Mouse (Mus musculus): ENCODE measurements around the gene Gm28434. TPM values are rescaled to one million over a fixed set of nuclear protein-coding genes. Genes with fewer than 3 reads are reported as not detected.

Gm28434 gene
- total RNA-seq (2021): not detected

DNA sequence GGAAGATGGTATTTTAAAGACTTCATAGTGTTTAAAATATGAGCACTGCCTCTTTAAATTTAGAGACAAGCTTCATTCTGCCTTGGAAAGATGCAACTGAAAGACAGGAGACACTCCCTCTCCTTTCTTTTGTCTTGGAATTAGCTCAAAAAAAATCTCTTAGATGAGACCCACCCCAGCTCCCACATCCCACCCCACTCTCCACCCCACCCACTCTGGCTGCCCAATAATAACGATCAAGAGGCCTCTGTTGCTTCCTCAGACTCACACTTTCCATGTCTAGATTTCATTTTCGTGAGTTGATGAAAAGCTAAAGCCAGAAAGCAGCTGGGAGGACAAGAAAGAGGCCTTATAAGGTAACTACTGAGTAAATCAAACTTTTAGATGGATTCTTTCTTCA is at the start of gene Gm28434, which contains the start of gene 2310003L06Rik:
Gm28434 (plus strand) TSS at position 317 of the 400 bp plus-strand sequence.
2310003L06Rik (plus strand) TSS at position 259 of the 400 bp plus-strand sequence.
- DNase-seq: no peak

DNA sequence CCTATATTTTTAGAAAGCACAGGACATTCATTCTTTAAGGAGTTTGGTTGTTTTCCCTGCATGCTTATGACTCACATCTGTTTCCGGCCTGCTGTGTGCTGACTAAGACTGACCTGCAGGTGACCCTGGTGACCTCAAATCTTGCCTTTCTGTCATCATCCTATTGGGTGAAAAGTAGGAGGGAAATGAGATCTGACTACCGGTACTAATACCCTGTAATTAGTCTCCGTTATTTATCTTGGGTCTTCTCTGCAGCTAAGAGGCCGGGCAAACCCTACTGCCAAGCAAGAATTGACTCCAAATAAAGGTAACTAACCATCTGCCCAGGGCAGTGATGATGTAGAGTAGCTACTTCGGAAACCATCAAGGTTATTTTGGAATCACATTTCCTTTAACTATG is 43.9 kb upstream of the Gm28434 start, which contains the start of gene Csn3:
Csn3 (plus strand) TSS at position 208 of the 400 bp plus-strand sequence.
- DNase-seq: no peak

DNA sequence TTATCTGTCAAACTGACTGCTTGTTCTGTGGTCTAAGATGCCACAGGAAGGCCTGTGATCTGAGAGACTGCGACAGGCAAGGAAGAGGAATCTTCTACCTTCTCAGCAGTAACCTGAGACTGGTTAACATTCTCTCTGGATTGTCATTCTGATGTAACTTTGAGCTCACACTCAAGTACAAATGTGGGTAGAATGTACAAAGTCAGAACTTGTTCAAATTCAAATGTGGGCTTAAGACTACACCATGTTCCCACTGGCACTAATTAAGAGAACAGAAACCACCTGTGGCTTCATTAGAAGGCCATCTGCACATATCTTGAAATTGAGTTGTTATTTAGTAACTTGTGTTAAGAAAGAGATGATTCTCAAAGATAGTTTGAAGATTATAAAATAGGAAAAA is 37.7 kb upstream of the Gm28434 start:
- DNase-seq: no peak

DNA sequence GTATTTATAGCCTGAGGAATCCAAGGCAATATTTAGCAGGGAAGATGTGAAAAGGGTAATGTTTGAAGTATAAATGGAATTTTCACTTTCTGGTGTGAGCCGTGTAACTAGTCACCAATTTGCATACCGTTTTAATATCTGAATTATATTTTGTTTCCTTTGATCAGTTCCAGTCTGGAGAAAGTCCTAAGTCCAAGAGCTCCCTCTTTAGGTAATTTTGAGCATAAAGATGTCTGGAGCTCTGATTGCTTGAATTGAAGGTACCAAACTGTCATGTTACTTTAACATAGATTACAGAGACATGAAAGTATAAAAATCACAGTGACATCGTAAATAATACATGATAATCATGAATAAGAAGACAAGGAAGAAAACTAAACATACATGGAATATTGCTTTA is 28.6 kb upstream of the Gm28434 start:
- DNase-seq: no peak

DNA sequence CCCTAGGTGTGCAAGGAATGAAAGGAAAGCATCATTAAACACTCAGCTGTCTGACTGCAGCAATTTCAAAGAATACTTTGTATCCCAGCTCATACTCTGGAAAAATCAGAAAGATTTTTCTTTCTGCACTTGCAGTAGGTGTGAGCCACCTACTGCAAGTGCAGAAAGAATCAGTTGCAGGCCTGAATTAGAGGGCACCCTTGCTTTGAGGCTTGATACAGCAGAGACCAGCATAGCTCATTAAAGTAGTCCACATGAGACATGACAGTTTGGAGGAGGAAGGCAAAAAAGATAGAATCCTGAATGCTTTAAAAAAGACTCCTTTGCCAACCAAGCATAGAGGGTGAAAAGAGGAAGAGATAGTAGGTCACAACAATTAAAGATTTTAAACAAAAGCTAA is 26.8 kb upstream of the Gm28434 start:
- no peak for DNase-seq

DNA sequence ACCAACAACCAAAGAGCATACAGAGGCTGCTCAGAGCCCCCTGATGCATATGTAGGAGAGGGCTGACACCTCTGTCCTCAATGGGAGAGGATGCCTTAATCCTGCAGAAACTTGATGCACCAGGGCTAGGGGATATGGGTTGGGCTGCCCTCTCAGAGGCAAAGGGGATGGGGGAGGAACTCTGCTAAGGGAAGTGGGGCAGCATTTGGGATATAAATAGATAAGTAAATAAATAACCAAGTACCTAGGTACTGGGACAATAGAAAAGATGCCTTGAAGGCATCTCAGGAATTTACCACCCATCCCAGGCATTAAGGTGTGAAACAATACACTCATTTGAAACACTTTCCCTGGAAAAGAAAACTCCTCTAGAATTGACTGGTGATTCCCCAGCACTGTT is 17.5 kb upstream of the Gm28434 start:
- DNase-seq: no peak

DNA sequence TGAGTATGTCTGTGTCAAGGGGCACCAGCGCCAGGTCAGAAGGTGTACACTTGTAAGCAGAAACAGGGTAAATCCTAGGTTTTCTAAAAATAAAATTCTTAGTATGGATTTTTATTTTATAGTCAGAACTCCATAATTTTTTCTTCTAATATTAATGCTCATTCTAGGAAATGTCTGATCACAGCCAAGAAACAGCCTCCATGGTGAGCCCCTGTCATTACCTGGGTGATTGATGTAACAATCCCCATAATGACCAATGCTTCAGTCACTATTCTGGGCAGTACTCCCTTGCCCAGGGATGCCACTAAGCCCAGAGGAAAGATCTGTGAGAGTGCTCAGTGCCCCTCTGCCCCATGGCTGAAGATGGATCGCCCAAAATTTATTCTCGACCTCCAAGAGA is 9.8 kb downstream of the Gm28434 start, which contains the start of gene Cabs1:
Cabs1 (plus strand) TSS at position 301 of the 400 bp plus-strand sequence.
- DNase-seq: no peak

DNA sequence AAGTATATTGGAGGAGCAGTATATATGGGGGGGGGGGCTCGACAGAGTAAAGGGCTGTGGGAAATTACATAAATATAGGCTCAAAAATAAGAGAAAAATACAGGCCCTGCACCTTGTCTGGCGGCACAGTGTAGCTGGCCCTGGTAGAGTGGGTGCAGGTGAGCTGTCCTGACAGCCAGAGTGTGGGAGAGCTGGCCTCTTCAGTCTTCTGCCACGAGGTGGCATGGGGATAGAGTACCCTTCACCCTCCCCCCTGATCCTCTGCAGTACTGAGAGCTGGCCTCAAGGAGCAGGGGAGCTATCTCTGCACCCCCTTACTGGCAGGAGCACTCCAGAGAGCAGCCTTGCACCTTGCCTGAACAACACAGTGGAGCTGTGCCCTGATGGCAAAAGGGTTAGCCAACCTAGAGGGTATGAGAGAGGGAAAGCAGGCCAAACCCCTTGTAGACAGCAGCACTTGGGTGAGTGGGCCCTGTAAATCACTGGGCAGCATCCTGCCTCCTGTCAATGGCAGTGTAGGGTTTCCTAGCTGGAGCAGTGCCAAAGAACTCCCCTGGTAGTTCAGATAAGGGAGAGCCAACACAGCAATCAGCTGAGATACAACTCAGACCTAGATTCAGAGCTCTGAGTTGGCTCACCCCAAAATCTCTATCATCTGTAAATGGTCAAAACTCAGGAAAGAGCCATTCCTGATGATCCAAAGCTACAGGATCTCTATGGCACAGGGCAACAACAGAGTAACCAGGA is 13.3 kb downstream of the Gm28434 start:
- DNase-seq: no peak

DNA sequence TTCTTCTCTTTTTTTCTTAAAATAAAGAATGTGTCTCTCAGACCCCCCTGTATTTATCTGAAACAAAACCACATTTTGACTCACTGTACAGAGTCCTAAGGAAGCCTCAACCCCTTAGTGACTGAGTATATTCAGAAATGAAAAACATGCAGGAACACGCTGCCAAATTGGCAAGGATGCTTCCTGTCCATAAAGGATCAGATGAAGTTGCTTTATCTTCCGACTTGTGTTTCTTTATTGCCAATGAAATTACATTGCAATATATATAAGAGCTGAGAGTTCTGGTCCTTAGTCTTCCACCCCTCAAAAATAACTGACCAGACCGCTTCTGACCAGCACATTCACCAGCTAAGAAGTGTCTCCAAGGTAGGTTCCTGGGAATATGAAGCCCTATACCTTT is 32.9 kb downstream of the Gm28434 start, which contains the start of gene Smr3a:
Smr3a (plus strand) TSS at position 301 of the 400 bp plus-strand sequence.
- DNase-seq: no peak

DNA sequence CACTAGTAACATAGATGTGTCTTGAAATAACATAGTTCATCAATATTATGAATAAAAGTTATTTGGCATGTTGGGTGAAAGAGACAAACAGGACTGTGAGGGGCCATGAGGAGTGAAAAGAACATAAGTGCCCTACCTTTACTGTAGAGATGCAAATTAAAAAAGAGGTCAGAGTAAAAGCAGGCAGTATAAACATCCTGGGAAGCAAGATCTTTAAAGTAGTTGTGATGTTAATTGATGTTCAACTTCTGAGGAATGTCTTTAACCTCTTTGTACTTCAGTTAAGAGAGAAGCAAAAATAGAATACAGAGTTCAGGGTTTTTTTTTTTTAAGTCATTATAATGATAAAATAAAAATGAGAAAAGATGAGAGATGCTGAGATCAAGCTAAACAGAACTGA is 35.9 kb downstream of the Gm28434 start:
- no peak for DNase-seq

Other genes with a start within 250 kb of the Gm28434 start
- not detected for gene Csn1s2a, start 194.9 kb upstream of the Gm28434 start, total RNA-seq (2021)
- not detected for gene Csn1s2b, start 161.4 kb upstream of the Gm28434 start, total RNA-seq (2021)
- not detected for gene Prr27, start 143.8 kb upstream of the Gm28434 start, total RNA-seq (2021)
- gene Odam, start 84.5 kb upstream of the Gm28434 start, total RNA-seq (2021): not detected
- not detected for gene Csn3, start 43.9 kb upstream of the Gm28434 start, total RNA-seq (2021)
- gene 2310003L06Rik, start 58 bp upstream of the Gm28434 start, total RNA-seq (2021): not detected
- not detected for gene Cabs1, start 9.9 kb downstream of the Gm28434 start, total RNA-seq (2021)
- gene Smr3a, start 33.0 kb downstream of the Gm28434 start, total RNA-seq (2021): not detected
- not detected for gene Smr2, start 117.0 kb downstream of the Gm28434 start, total RNA-seq (2021)
- gene Gm11116, start 142.0 kb downstream of the Gm28434 start, total RNA-seq (2021): not detected
- gene Gm11115, start 184.6 kb downstream of the Gm28434 start, total RNA-seq (2021): not detected